Mouse (Mus musculus): Measurements from ENCODE around the gene Lpar1.

DNA sequence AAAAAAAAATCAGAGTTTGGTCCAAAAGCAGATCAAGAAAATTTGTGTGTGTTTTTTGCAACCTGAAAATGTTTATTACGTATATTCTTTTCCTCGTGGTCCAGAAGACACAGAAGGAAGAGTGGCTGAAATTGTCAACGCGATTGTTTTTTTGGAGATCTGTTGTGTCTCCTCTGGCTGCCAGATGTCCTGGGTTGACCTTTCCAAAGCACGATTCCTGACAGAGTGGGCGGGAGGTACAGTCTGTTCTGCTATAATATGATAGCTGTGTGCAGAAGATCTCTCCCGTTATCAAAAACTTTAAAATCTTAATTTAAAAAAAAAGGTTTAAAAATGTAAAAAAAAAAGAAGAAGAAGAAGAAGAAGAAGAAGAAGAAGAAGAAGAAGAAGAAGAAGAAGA, 105.9 kb downstream of the Lpar1 start:
- TF ChIP-seq CTCF (IDR thresholded peaks at IDR 0.05; ENCODE audit: low read depth): no peak
- TF ChIP-seq EP300 (IDR thresholded peaks at IDR 0.05; ENCODE audit: low read depth): no peak
